Mouse (Mus musculus) lung, postnatal 0 days (tissue): ENCODE measurements at regions not wholly inside any gene's neighbourhood (a gene's known extent, or its start where the extent isn't known, plus 50 kb on each side); places are given as distances from the start of the nearest gene placed in this dataset.

Source experiments
- ATAC-seq: fragments of 200-750 bp; cut with Nextera tagmentation; 2 replicates; pipeline ENCODE4 v1.8.0; 2017; ENCODE audit warnings: moderate library complexity
- DNase-seq: peaks from one replicate; pipeline ENCODE4 v3.0.0-alpha.2; 2016; ENCODE audit warnings: low spot score
- H3K27ac ChIP-seq: fragments of 300-500 bp; sonication (generic); 2 replicates; pipeline ENCODE4 v1.5.1; 2014; ENCODE audit warnings: antibody characterized with exemption, mild to moderate bottlenecking, low read length, mixed read lengths
- H3K27me3 ChIP-seq: fragments of 300-500 bp; sonication (generic); replicated peaks from 2 replicates; pipeline ENCODE4 v1.6.1; 2014; ENCODE audit warnings: low read length, mixed read lengths; ENCODE audit not compliant: insufficient read depth
- H3K36me3 ChIP-seq: fragments of 300-500 bp; sonication (generic); 2 replicates; pipeline ENCODE4 v1.6.1; 2014; ENCODE audit warnings: low read length, mixed read lengths; ENCODE audit not compliant: insufficient read depth
- H3K4me1 ChIP-seq: fragments of 300-500 bp; sonication (generic); 2 replicates; pipeline ENCODE4 v1.6.1; 2014; ENCODE audit warnings: antibody characterized with exemption, low read depth, low read length, mixed read lengths; ENCODE audit not compliant: insufficient read depth
- H3K4me2 ChIP-seq: fragments of 300-500 bp; sonication (generic); replicated peaks from 2 replicates; pipeline ENCODE4 v1.6.1; 2014; ENCODE audit warnings: low read depth, mild to moderate bottlenecking, low read length, moderate library complexity, mixed read lengths
- H3K4me3 ChIP-seq: fragments of 300-500 bp; sonication (generic); 2 replicates; pipeline ENCODE4 v1.5.1; 2014; ENCODE audit warnings: low read depth, low read length
- H3K9ac ChIP-seq: fragments of 300-500 bp; sonication (generic); replicated peaks from 2 replicates; pipeline ENCODE4 v1.6.1; 2014; ENCODE audit warnings: low read depth, mild to moderate bottlenecking
- H3K9me3 ChIP-seq: fragments of 300-500 bp; sonication (generic); 2 replicates; pipeline ENCODE4 v1.6.1; 2016; ENCODE audit warnings: low read length, mixed read lengths
- CTCF ChIP-seq: IDR thresholded peaks from 2 replicates; pipeline ENCODE4 v1.5.1; 2016; ENCODE audit warnings: antibody characterized with exemption, mild to moderate bottlenecking
- EP300 ChIP-seq: IDR thresholded peaks from 2 replicates; pipeline ENCODE4 v1.6.1; 2016; ENCODE audit warnings: antibody characterized with exemption, mild to moderate bottlenecking, control low read depth
- WGBS: fragments of 180-500 bp; shearing (Covaris S2); extraction: QIAGEN DNeasy Blood & Tissue Kit; methylation state at CpG from one replicate; pipeline ENCODE4 v1.1.7; 2014; 5-methylcytosine and 5-hydroxymethylcytosine counted together

DNA sequence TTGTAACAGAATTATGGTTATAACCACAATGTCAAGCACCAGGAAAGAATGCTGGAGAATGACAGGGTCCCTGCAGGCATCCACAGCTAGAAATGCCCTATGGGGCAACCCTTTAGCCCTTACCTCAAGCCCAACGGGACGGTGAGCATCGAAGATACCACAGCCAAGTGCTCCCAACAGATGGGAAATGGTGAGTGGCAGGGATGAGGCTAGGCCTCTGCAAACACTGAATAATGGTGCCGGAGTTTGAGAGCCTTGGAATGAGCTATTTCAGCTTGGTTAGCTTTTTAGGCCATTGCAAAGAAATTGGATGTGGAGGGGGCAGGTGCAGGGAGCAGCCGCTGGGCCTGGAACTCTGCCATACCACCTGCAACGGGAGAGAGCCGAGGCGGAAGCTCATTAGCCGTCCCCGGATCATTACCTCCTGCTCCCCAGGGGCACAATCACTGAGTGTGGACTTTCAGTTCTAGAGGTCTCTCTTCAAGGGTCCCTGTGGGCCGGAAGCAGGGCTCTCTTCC is 117.9 kb downstream of the Usp31 start:
- TF ChIP-seq CTCF (no peak), EP300 (no peak)
- 76% methylated on average over 11 of the region's 11 CpGs for WGBS
- no peaks in the 10 kb centered on the region for H3K9me3 ChIP-seq
- no peaks in the 10 kb centered on the region for H3K27me3 ChIP-seq
- no peak overlapping the region for H3K4me2 ChIP-seq
- H3K36me3 ChIP-seq, result no peaks in the 10 kb centered on the region
- H3K4me1 ChIP-seq, result no peaks in the 10 kb centered on the region
- H3K4me3 ChIP-seq, result no peak overlapping the region
- no peak for DNase-seq
- no peak overlapping the region for H3K9ac ChIP-seq
- no peak for ATAC-seq
- H3K27ac ChIP-seq, result no peak overlapping the region

DNA sequence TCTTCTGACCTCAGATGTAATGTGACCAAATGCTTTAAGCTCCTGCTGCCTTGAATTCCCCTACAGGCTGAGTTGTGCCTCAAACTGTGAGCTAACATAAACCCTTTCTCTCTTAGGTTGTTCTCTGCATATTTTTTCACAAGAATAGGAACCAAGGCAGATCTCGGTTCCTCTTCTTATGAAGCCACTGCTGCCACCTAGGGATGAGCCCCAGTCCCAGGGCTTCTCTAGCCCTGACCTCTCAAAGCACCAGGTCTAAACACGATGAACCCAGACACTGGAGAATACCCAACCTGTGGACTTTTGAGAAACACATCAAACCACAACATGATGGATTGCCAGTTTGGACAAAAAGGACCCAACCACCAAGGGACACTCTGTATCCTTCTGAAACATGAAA is 119.3 kb downstream of the Usp31 start:
- ATAC-seq, result no peak
- Histone ChIP-seq H3K27me3 (no peaks in the 10 kb centered on the region), H3K9me3 (no peaks in the 10 kb centered on the region), H3K4me2 (no peak overlapping the region), H3K4me3 (no peak overlapping the region), H3K27ac (no peak overlapping the region), H3K36me3 (no peaks in the 10 kb centered on the region), H3K9ac (no peak overlapping the region), H3K4me1 (no peaks in the 10 kb centered on the region)
- TF ChIP-seq CTCF, result no peak
- TF ChIP-seq EP300, result no peak
- 54% methylated on average over 2 of the region's 2 CpGs for WGBS
- no peak for DNase-seq

DNA sequence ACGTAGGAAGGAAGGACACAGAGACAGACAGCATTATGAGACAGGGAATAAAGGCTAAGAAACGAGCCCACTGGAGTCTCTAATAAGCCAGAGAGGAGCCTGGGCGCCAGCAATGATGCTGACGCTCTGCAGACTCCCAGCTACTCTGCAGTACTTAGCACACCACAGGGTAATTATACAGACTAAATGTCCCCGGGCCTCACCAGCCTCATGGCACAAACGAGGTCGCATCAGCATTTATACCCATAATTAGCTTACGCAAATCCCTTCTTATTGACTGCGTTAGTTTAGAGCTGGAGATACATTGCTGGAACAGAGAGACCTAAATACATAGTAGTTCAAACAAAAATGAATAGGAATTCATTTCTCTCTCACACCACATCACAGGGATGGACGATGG is 121.3 kb downstream of the Usp31 start:
- DNase-seq, result no peak
- ATAC-seq, result no peak
- Histone ChIP-seq H3K9ac (no peak overlapping the region), H3K36me3 (no peaks in the 10 kb centered on the region), H3K4me1 (no peaks in the 10 kb centered on the region), H3K4me2 (no peak overlapping the region), H3K27ac (no peak overlapping the region), H3K4me3 (no peak overlapping the region), H3K27me3 (no peaks in the 10 kb centered on the region), H3K9me3 (no peaks in the 10 kb centered on the region)
- WGBS, result 80% methylated on average over 10 of the region's 10 CpGs
- no peak for TF ChIP-seq EP300
- no peak for TF ChIP-seq CTCF

DNA sequence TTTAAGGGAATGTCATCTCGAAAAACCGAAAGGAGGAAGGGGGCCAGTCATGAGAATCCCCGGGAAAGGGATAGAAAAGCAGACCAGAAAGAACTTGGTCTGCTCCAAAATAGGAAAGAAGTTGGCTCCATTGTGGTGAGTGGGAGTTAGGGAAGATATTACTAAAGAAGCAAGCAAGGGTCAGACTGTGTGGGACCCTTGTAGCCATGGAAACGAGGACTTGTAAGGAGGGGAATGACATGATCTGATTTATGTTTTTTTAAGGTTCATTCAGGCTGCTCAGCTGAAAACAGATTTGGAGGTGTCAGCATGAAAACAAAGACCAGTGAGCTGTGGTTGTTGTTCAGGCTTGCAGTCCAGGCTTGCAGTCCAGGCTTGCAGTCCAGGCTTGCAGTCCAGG is 127.6 kb downstream of the Usp31 start:
- TF ChIP-seq EP300 (no peak), CTCF (no peak)
- ATAC-seq (no peak), DNase-seq (no peak)
- no peak overlapping the region for H3K9ac ChIP-seq
- no peaks in the 10 kb centered on the region for H3K4me1 ChIP-seq
- no peak overlapping the region for H3K27ac ChIP-seq
- H3K36me3 ChIP-seq, result no peaks in the 10 kb centered on the region
- H3K27me3 ChIP-seq, result no peaks in the 10 kb centered on the region
- no peak overlapping the region for H3K4me3 ChIP-seq
- H3K4me2 ChIP-seq, result no peak overlapping the region
- 53% methylated on average over 4 of the region's 4 CpGs for WGBS
- no peaks in the 10 kb centered on the region for H3K9me3 ChIP-seq

DNA sequence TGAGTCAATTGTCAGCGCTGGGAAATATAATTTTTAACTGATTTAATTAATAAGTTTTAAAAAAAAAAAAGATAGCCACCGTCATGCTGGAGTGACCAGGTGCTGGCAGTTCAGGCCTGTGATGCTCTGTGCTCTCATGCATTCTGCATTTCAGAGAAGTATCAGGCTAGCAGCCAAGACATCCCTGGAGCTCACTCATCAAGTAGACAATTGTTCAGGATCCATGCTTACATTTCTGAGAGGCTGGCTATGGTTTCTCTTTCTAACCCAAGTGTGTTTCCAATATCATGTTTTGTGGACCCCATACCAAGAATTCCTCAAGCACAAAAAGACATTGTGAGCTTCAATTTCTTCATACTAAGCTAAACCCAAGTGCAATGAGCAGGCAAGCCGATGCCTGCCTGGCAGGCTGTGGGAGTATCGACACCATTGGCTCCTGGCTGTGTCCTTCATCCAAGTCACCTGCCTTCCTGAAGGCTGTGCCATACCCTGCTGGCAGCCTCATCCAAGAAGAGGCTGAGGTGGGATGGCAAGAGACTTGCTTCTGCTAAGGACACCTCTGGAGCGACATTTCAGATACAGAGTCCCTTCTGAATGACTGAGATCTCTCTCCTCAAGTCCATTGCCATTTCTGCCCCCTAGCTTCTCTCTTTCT is 134.2 kb downstream of the Usp31 start:
- DNase-seq (no peak), ATAC-seq (no peak)
- no peak overlapping the region for H3K4me3 ChIP-seq
- WGBS, result 74% methylated on average over 5 of the region's 5 CpGs
- H3K9ac ChIP-seq, result no peak overlapping the region
- H3K27me3 ChIP-seq, result no peaks in the 10 kb centered on the region
- TF ChIP-seq EP300, result no peak
- TF ChIP-seq CTCF, result no peak
- H3K36me3 ChIP-seq, result no peaks in the 10 kb centered on the region
- H3K4me1 ChIP-seq, result no peaks in the 10 kb centered on the region
- H3K4me2 ChIP-seq, result no peak overlapping the region
- H3K9me3 ChIP-seq, result no peaks in the 10 kb centered on the region
- H3K27ac ChIP-seq, result no peak overlapping the region

DNA sequence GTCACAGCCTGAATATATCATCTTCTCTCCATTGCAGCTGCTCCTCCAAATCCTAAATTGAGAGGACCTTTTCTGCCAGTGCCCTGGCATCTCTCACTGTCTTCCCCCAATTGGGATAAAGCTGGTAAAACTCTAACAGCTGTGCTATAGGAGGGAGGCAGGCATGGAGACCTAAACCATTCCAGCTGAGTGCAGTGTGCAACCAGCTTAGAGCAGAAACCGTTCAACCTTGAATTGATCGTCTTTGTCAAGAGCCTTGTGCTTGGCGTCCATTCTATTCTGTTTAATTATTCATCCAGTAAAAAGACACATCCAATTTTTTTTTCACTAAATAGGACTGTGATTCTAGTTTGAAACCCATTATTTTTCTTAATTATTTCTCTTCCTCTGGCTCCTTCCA is 135.3 kb downstream of the Usp31 start:
- Histone ChIP-seq H3K4me1 (no peaks in the 10 kb centered on the region), H3K27me3 (no peaks in the 10 kb centered on the region), H3K9me3 (no peaks in the 10 kb centered on the region), H3K36me3 (no peaks in the 10 kb centered on the region), H3K9ac (no peak overlapping the region), H3K27ac (no peak overlapping the region), H3K4me2 (no peak overlapping the region), H3K4me3 (no peak overlapping the region)
- ATAC-seq (no peak), DNase-seq (no peak)
- WGBS, result 73% methylated on average over 3 of the region's 3 CpGs
- no peak for TF ChIP-seq EP300
- no peak for TF ChIP-seq CTCF

DNA sequence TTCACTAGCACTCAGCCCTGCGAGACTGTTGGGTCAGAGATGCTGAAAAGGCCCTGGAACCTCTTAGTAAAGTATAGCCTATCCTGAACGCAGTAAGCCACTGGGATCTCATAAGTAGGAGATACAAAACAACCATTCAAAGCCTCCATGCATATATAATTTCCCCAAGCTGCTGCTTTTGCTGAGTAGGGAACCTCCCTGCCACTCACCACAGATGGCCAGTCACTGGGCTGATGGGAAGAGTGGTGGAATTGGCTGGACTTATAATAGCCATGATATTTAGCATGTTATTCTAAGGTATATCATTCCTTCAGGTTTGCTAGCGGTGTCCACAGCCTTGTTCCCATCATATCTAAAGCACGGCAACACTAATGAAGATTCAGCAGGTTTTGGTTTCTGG is 135.8 kb downstream of the Usp31 start:
- Histone ChIP-seq H3K36me3 (no peaks in the 10 kb centered on the region), H3K9ac (no peak overlapping the region), H3K9me3 (no peaks in the 10 kb centered on the region), H3K4me1 (no peaks in the 10 kb centered on the region), H3K4me3 (no peak overlapping the region), H3K27ac (no peak overlapping the region), H3K4me2 (no peak overlapping the region), H3K27me3 (no peaks in the 10 kb centered on the region)
- WGBS, result 80% methylated on average over 4 of the region's 4 CpGs
- TF ChIP-seq EP300, result no peak
- no peak for TF ChIP-seq CTCF
- DNase-seq, result no peak
- no peak for ATAC-seq
